Mouse (Mus musculus): ENCODE measurements around the gene Glt1d1.

DNA sequence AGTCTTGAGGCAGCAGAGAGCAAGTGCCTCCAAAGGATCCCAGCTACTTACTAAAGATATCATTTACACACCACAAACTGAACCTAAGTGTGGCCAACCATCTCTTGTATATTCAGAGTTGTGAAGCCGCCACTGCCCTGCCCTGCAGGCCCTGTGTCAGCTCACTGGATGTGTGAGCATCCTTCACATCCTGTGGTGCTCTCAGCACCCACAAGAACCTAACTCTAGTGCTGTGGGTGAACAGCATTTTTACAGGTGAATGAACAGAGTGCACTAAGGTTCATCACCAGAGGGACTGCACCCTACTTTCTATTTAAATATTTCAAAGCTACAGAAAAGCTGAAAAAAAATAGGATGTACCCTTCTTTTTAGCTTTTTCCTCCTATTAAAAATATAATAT, 20.2 kb upstream of the Glt1d1 start:
- TF ChIP-seq GATA1 (IDR thresholded peaks at IDR 0.05; ENCODE audit: borderline replicate concordance, low read length), result no peak
- no peak for TF ChIP-seq FLI1 (IDR thresholded peaks at IDR 0.05; ENCODE audit: low read length)

Measured in megakaryocyte, embryonic 14.5 days (primary cell).